Mouse (Mus musculus): ENCODE data around the gene Zfyve19. TPM values are rescaled to one million over a fixed set of nuclear protein-coding genes. Genes with fewer than 3 reads are reported as not detected.

Zfyve19 gene
- polyA plus RNA-seq, 3 experiments from 2014 or later = 50.7 to 65.5 (median 50.7) TPM

GRCm38 (mm10) chr2:119254976-119255375 lies 46.6 kb downstream of the Zfyve19 start:
- no peak for ATAC-seq

DNA sequence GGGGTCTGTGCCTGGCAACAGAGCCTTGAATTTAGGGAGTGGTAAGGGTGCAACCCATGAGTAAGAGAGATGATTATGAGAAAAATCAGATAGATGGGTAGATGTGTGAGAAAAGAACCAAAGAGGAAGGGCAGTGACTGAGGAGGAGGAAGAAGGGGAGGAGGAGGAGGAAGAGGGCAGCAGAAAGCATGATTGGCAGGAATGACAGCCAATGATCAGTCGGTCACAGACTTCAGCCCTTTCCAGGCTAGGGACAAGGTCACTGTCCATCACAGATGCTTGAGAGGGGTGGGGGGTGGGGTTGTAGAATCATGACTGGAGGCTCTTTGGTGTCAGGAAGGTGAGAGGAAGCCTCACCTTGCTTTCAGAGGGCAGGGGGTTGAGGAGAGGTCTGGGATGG lies 52.1 kb downstream of the Zfyve19 start:
- no peak for ATAC-seq

- no peak for ATAC-seq
These were observed 52.9 kb downstream of the Zfyve19 start for GRCm38 (mm10) chr2:119261326-119261725.

DNA sequence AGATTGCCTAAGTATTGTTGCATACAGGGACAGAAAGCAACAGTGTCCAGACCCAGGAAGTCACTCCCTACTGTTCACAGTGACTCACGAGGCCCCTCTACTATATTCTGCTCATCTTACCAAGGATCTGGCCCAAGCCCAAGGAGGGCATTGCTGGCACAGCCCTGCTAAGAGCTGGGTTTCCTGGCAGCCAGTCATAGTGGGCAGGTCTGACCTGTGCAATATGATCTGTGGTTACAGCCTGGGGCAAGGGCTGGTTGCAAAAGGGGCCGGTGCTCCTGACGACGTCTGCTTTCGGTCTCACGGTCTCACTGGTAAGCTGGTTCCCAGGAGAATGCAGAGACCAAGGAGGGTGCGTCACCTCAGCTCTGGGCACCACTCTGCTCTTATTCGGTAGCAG lies 54.6 kb downstream of the Zfyve19 start:
- no peak for ATAC-seq

GRCm38 (mm10) chr2:119263813-119264212 lies 55.4 kb downstream of the Zfyve19 start:
- ATAC-seq = no peak

Other genes starting within 250 kb of the Zfyve19 start
- gene Ccdc32, start 179.2 kb upstream of the Zfyve19 start, polyA plus RNA-seq (2017; shearing (Covaris generic)) = 10 to 100 TPM; 21.9 to 23.2 (median 22.8) TPM
- gene Rpusd2, start 173.8 kb upstream of the Zfyve19 start, polyA plus RNA-seq (2017; shearing (Covaris generic)) = 1 to 10 TPM; 1.6 to 2.2 (median 2.0) TPM
- gene Knl1, start 161.5 kb upstream of the Zfyve19 start, polyA plus RNA-seq (2017; shearing (Covaris generic)) = 10 to 100 TPM in 1 of 3 experiments, 1 to 10 TPM in 2; 4.6 to 49.6 (median 6.9) TPM
- 10 to 100 TPM in 1 of 3 experiments, 1 to 10 TPM in 2; 3.8 to 40.3 (median 4.5) TPM for gene Rad51, start 95.8 kb upstream of the Zfyve19 start, polyA plus RNA-seq (2017; shearing (Covaris generic))
- gene Rmdn3, start 51.6 kb upstream of the Zfyve19 start, polyA plus RNA-seq (2017; shearing (Covaris generic)) = 10 to 100 TPM; 13.0 to 15.6 (median 14.5) TPM
- gene Gchfr, start 40.8 kb upstream of the Zfyve19 start, polyA plus RNA-seq (2017; shearing (Covaris generic)) = under 1 TPM in 1 of 3 experiments, not detected in 2; 0.58 TPM
- gene Gm14137, start 34.1 kb upstream of the Zfyve19 start, polyA plus RNA-seq (2017; shearing (Covaris generic)) = under 1 TPM; 0.23 to 0.95 (median 0.47) TPM
- gene Dnajc17, start 178 bp downstream of the Zfyve19 start, polyA plus RNA-seq (2017; shearing (Covaris generic)) = 10 to 100 TPM; 16.0 to 22.4 (median 17.1) TPM
- not detected for gene Ppp1r14d, start 21.3 kb downstream of the Zfyve19 start, polyA plus RNA-seq (2017; shearing (Covaris generic))
- gene Spint1, start 28.7 kb downstream of the Zfyve19 start, polyA plus RNA-seq (2017; shearing (Covaris generic)) = under 1 TPM in 1 of 3 experiments, not detected in 2; 0.28 TPM
- gene Rhov, start 62.7 kb downstream of the Zfyve19 start, polyA plus RNA-seq (2017; shearing (Covaris generic)) = under 1 TPM in 1 of 3 experiments, not detected in 2; 0.57 TPM
- 1 to 10 TPM; 5.5 to 6.1 (median 5.9) TPM for gene Vps18, start 80.1 kb downstream of the Zfyve19 start, polyA plus RNA-seq (2017; shearing (Covaris generic))
- not detected for gene Dll4, start 117.2 kb downstream of the Zfyve19 start, polyA plus RNA-seq (2017; shearing (Covaris generic))
- not detected for gene Chac1, start 142.6 kb downstream of the Zfyve19 start, polyA plus RNA-seq (2017; shearing (Covaris generic))

All from inflammation-experienced regulatory T-cells, adult 6 months (primary cell).